Mouse (Mus musculus): Measurements from ENCODE around the gene Hoxc4.

The Hoxc4 gene

DNA sequence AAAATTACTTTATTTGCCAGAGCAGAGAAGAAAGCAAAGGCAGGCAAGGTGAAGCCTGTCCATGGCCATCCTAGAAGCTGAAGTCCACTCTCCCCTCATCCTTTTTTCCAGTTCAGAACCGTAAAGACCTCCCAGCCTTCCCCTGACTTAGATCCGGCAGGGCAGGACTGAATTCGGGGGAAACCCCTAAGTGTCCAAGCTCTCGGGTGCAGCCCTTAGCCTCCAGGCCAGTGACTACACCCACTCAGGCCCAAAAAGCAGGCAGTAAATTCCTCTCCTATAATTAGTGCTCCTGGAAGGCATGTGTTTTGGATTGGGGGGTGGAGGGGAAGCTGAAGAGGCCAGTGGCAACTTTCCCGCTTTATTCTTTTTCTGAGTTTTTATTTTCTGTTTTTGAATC, 12.9 kb upstream of the Hoxc4 start:
- in situ Hi-C loops (cut with MboI; ENCODE audit: low pct_unique_long_range_greater_than_20kb in 1 of 2, low sequenced_read_pairs in 2 of 2, unreplicated experiment in 1 of 2): loop anchor here in 1 of 2 experiments (25.0 kb wide), 1 partner anchor 307 kb away; the partner anchor contains the start of gene Gpr84

DNA sequence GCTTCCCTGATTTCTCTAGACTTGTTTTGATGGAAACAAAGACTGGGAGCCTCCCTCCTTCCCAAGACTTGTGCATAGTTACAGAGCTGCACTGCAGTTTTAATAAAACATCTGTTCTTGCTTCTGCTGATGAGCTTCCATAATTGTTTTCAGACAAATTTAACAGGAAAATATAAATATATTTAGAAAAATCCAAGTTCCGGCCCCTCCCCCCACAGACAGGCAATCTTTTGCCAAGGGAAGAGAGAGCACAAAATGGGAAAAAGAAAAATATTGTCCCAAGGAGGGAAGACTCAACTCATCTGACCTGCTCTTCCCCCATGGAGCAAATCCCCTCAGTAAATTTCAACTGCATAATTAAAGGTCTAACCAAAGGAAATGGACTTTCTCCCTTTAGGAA, 12.4 kb upstream of the Hoxc4 start:
- in situ Hi-C loops (cut with MboI; ENCODE audit: low pct_unique_long_range_greater_than_20kb in 1 of 2, low sequenced_read_pairs in 2 of 2, unreplicated experiment in 1 of 2): loop anchor here in 1 of 2 experiments (25.0 kb wide), 1 partner anchor 306 kb away; the partner anchor contains the start of gene Gpr84

DNA sequence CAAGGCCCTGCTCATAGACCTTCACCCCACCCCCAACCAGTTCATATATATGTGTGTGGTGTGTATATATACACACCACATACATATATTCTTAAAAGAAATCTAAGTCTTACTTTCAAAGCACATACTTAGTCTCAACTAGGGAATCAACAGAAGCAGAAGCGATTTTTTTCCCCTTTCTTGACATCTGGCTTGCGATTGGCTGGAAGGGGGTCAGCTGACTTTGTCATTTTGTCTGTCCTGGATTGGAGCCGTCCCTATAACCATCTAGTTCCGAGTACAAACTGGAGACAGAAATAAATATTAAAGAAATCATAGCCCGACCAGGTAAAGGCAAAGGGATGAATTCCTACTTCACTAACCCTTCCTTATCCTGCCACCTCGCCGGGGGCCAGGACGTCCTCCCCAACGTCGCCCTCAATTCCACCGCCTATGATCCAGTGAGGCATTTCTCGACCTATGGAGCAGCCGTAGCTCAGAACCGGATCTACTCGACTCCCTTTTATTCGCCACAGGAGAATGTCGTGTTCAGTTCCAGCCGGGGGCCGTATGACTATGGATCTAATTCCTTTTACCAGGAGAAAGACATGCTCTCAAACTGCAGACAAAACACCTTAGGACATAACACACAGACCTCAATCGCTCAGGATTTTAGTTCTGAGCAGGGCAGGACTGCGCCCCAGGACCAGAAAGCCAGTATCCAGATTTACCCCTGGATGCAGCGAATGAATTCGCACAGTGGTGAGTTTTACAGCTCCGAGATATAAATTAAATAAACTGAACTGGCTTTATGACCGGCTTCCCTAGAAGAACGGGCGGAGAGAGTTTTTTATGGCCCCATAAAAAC, 9.2 kb upstream of the Hoxc4 start:
- in situ Hi-C loops (cut with MboI; ENCODE audit: low pct_unique_long_range_greater_than_20kb in 1 of 2, low sequenced_read_pairs in 2 of 2, unreplicated experiment in 1 of 2): loop anchor here (10.0 to 25.0 kb wide), 3 partner anchors 55 to 303 kb away; partner anchors contain the start of genes Gpr84 (in 1 of the 2) and Hoxc11 (in 1 of the 2)

DNA sequence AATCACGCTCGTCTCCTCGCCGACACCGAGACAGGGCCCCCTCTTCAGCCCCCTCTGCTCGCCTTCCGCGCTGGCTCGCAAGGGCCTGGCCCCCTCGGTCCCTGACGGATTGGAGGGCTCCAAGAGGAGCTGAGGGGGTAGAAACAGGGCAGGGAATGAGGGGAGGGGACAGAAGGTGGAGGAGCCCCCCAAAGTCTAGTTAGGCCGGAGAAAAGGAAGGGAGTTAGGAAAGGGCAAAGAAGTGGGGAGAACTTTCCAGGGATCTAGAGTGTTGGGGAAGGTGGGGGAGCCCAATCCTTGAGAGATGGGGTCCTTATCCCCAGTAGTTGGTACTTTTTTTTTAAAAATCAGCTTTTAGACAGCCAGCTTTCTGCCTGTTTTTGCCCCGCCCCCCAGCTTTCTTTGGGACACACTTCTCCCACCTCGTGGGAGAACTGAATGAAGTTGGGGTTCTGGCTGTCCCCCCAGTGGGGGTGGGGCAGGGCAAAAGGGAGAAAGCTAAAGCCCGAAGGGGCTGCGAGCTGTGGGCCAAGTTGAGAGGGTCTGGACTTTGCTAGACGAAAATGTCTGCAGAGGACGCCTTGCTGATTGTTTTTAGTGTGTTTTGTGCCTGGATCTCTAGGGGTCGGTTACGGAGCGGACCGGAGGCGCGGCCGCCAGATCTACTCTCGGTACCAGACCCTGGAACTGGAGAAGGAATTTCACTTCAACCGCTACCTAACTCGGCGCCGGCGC, 8.5 kb upstream of the Hoxc4 start:
- in situ Hi-C loops (cut with MboI; ENCODE audit: low pct_unique_long_range_greater_than_20kb in 1 of 2, low sequenced_read_pairs in 2 of 2, unreplicated experiment in 1 of 2): loop anchor here (10.0 to 25.0 kb wide), 3 partner anchors 55 to 302 kb away; partner anchors contain the start of genes Gpr84 (in 1 of the 2) and Hoxc11 (in 1 of the 2)

DNA sequence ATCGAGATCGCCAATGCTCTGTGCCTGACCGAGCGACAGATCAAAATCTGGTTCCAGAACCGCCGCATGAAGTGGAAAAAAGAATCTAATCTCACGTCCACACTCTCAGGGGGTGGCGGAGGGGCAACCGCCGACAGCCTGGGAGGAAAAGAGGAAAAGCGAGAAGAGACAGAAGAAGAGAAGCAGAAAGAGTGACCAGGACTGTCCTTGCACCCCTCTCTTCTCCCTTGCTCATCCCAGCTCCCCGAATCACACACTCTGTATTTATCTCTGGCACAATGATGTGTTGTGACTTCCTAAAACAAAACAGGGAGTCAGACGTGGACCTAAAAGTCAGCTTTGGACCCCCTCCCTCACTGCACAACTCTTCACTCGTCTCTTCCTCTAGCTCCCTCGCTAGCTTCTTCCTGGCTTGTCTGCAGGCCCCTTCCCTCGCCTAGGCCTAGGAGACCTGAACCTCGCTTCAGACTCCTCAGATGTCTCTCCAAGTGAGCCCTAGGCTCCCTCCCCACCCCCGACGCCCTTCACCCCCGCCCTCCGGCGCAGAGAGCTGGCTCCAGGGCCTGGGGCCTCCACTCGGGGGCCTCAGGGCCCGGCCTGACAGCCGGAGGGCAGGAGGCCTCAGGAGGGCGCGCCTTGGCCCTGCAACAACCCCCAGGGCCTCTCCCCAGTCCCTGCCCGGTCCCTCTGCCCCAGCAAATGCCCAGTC, 7.7 kb upstream of the Hoxc4 start:
- in situ Hi-C loops (cut with MboI; ENCODE audit: low pct_unique_long_range_greater_than_20kb in 1 of 2, low sequenced_read_pairs in 2 of 2, unreplicated experiment in 1 of 2): loop anchor here (10.0 to 25.0 kb wide), 3 partner anchors 56 to 301 kb away; partner anchors contain the start of genes Gpr84 (in 1 of the 2) and Hoxc11 (in 1 of the 2)

DNA sequence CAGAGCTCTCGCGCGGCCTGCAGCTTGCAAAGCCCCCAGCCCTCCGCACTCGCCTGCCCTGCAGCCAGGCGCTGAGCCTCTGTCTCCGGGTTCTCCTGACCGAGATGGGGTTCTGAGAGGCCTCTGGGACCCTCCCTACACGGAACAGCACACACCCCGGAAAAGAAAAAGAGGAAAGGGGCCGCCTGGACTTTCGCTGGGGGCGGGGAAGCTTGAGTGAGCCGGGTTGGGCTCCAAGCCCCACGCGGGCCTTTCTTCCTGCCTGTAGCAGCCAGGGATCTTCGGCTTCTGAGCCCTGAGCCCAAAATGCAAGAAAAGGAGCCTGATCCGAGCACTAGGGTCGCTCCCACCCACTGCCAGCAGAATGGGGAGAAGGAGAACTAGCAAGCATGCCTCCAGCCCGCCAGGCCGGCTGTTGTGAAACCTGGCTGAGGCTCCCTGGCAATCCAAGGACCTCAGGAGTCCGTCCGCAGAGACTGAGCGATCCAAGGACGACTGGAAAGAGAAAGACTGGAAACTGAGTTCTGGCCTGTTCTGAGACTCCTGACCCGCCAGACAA, 6.7 kb upstream of the Hoxc4 start:
- in situ Hi-C loops (cut with MboI; ENCODE audit: low pct_unique_long_range_greater_than_20kb in 1 of 2, low sequenced_read_pairs in 2 of 2, unreplicated experiment in 1 of 2): loop anchor here (10.0 to 25.0 kb wide), 3 partner anchors 57 to 300 kb away; partner anchors contain the start of genes Gpr84 (in 1 of the 2) and Hoxc11 (in 1 of the 2)

DNA sequence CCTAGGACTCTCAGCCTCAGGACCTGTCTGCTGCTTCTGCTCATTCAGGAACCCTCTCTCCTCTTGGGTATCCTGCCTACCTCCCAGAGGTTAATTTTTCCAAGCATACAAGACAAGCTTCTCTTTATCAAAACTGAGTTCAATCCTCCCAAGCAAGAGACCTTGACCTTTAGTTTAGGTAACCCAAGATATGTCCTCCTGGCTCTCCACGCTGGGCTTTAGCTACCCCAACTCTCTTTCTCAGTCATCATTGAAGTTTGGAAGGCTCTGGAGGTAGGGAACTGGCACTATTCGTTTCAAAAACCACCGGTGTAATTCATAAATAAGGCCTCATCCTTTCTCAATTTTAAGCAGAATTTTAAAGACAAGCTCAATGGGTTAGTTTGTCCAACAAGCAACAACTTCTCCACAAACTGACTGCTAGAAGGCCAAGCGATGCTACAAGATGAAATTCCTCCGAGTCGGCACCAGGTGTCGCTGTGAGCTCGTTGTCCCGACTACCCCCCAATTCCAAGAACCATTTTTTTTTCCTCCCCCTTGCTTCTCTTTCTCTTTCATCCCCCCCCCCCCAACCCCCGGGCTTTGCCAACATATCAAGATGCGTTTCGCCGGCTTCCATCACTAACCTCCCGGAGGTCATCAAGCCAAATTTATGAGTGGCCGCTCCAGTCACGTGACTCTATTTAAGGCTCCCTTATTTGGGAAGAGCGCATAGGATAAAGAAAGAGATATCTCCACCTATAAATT, 5.3 kb upstream of the Hoxc4 start:
- in situ Hi-C loops (cut with MboI; ENCODE audit: low pct_unique_long_range_greater_than_20kb in 1 of 2, low sequenced_read_pairs in 2 of 2, unreplicated experiment in 1 of 2): loop anchor here (10.0 to 25.0 kb wide), 3 partner anchors 59 to 299 kb away; partner anchors contain the start of genes Gpr84 (in 1 of the 2) and Hoxc11 (in 1 of the 2)

DNA sequence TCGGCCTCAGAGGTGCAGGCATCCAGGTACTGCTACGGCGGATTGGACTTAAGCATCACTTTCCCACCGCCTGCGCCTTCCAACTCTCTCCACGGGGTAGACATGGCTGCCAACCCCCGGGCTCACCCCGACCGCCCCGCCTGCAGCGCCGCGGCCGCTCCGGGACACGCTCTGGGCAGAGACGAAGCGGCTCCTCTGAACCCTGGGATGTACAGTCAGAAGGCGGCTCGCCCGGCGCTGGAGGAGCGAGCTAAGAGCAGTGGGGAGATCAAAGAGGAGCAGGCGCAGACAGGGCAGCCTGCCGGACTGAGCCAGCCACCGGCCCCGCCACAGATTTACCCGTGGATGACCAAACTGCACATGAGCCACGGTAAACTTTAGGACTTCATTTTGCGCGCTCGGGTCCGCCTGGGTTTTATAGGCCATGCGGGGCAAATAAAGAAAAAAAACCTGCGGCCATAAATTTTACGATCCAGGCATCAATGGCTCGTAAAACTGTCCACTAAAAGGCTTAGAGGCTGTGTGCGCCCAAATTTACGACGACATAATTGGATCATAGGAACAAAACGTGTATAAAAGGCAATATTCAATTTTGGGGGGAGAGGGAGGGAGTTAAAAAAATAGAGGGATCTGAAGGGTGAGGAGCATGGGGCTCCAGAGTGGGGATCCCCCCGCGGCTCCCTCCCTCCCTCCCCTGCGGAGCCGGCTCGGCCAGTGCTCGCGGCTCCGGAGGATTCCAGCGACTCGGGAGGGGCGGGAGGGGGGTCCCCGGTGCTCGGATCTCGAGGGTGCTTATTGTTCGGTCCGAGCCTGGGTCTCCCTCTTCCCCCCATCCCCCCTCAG, 4.3 kb upstream of the Hoxc4 start:
- in situ Hi-C loops (cut with MboI; ENCODE audit: low pct_unique_long_range_greater_than_20kb in 1 of 2, low sequenced_read_pairs in 2 of 2, unreplicated experiment in 1 of 2): loop anchor here (10.0 to 25.0 kb wide), 3 partner anchors 60 to 298 kb away; partner anchors contain the start of genes Gpr84 (in 1 of the 2) and Hoxc11 (in 1 of the 2)

DNA sequence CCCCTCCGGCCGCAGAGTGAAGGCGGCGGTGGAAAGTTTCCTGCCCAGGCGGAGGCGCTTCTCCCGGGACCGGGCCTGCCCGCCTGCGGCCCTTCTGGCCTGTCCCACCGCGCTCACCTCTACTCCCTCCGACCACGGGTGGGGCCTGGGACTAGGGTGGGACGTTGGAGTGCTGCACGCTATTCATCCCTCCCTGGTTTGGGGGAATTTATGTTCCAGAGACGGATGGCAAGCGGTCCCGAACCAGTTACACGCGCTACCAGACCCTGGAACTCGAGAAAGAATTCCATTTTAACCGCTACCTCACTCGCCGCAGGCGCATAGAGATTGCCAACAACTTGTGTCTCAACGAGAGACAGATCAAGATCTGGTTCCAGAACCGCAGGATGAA, 3.7 kb upstream of the Hoxc4 start:
- in situ Hi-C loops (cut with MboI; ENCODE audit: low pct_unique_long_range_greater_than_20kb in 1 of 2, low sequenced_read_pairs in 2 of 2, unreplicated experiment in 1 of 2): loop anchor here (10.0 to 25.0 kb wide), 3 partner anchors 60 to 297 kb away; partner anchors contain the start of genes Gpr84 (in 1 of the 2) and Hoxc11 (in 1 of the 2)

DNA sequence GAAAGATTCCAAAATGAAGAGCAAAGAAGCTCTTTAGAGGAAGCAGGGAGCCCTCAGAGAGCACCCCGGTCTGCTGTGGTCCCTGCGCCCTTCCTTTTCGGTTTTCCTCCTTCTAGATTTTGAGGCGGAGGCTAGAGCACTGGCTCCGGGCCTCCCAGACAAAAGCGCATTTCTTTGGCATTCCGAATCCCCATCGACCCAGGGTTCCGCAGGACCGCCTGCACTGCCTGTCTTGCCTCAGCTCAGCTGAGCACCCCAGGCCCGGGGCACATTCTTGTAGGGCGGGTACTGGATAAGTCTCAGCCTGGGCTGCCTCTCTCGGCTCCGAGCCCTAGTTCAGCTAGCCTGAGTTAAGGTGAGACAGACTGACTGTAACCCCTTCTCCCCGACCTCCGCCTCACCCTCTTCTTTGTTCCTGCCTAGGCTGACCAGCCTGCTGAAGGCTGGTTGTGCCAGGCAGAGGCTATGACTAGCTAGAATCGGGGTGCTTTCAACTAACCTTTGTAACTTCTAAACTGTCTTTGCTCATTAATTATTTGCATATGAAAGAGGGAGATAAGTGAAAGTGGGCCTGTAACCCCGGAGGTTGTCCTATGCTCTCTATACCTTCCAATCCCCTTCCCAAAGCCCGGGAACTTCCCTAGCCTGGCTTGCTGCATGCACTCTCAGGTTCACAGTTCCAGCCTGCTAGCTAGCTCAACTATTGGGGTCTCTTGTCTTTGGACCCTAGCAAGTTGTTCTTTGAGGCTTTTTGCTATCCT, 3.1 kb upstream of the Hoxc4 start:
- in situ Hi-C loops (cut with MboI; ENCODE audit: low pct_unique_long_range_greater_than_20kb in 1 of 2, low sequenced_read_pairs in 2 of 2, unreplicated experiment in 1 of 2): loop anchor here (10.0 to 25.0 kb wide), 3 partner anchors 61 to 297 kb away; partner anchors contain the start of genes Gpr84 (in 1 of the 2) and Hoxc11 (in 1 of the 2)

DNA sequence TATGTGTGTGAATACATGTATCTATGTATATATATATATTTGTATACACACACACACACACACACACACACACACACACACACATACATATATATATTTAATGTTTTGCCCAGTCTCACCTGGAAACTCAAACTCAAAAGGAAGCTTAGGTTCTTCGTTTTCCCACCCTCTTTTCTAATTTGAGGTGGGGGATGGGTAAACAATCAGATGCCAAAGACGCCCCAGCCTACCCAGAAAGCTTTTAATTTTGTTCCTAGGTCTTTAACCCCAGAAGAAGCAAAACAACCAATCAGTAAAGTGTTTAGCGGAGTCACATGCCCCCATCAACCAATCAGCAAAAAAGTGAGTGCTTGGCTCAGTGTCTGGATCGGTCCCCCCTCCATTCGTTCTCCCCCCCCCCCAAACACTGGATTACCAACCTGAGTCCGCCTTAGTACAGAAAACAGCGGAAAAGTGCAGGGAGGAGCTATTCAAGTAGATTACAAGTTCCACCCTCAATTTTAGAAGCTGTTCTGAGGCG, 2.2 kb downstream of the Hoxc4 start:
- in situ Hi-C loops (cut with MboI; ENCODE audit: low pct_unique_long_range_greater_than_20kb in 1 of 2, low sequenced_read_pairs in 2 of 2, unreplicated experiment in 1 of 2): loop anchor here in 1 of 2 experiments (25.0 kb wide), 1 partner anchor 291 kb away; the partner anchor contains the start of gene Gpr84

DNA sequence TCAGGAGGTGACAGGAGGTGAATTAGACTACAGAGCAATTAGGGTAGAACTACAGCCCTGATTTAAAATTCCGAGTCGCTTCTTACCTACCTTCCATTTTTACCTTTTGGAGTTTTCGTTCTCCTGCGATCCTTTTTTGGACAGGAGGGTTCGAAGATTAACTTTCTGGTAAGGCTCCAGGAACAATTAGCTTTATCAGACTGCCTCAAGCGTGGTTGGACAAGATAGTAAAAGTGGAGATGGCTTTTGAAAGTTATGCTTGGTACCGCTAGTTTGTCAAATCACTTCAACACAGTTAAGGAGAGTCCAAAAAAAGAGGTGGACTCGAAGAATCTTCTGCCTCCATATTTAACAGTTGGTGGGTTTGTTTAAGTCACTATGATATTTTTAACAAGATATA, 2.8 kb downstream of the Hoxc4 start:
- in situ Hi-C loops (cut with MboI; ENCODE audit: low pct_unique_long_range_greater_than_20kb in 1 of 2, low sequenced_read_pairs in 2 of 2, unreplicated experiment in 1 of 2): loop anchor here in 1 of 2 experiments (25.0 kb wide), 1 partner anchor 291 kb away; the partner anchor contains the start of gene Gpr84

DNA sequence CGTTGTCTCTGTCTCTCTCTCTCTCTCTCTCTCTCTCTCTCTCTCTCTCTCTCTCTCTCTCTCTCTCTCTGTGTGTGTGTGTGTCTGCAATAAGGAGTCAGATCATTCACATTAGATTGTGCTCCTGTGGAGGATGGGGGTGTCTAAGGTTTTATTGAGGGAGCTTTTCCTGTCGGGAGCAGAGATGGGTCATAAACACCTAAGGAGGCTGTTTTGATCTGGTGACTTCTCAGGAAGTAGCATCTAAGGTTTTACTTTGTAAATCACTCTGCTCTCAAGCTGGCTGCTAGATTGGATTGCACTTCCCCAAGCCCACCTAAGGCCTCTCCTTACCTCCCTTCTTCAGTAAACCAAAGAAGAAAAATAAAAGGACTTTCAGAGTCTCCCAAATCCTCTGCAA, 5.4 kb downstream of the Hoxc4 start:
- in situ Hi-C loops (cut with MboI; ENCODE audit: low pct_unique_long_range_greater_than_20kb in 1 of 2, low sequenced_read_pairs in 2 of 2, unreplicated experiment in 1 of 2): loop anchor here in 1 of 2 experiments (25.0 kb wide), 1 partner anchor 288 kb away; the partner anchor contains the start of gene Gpr84

DNA sequence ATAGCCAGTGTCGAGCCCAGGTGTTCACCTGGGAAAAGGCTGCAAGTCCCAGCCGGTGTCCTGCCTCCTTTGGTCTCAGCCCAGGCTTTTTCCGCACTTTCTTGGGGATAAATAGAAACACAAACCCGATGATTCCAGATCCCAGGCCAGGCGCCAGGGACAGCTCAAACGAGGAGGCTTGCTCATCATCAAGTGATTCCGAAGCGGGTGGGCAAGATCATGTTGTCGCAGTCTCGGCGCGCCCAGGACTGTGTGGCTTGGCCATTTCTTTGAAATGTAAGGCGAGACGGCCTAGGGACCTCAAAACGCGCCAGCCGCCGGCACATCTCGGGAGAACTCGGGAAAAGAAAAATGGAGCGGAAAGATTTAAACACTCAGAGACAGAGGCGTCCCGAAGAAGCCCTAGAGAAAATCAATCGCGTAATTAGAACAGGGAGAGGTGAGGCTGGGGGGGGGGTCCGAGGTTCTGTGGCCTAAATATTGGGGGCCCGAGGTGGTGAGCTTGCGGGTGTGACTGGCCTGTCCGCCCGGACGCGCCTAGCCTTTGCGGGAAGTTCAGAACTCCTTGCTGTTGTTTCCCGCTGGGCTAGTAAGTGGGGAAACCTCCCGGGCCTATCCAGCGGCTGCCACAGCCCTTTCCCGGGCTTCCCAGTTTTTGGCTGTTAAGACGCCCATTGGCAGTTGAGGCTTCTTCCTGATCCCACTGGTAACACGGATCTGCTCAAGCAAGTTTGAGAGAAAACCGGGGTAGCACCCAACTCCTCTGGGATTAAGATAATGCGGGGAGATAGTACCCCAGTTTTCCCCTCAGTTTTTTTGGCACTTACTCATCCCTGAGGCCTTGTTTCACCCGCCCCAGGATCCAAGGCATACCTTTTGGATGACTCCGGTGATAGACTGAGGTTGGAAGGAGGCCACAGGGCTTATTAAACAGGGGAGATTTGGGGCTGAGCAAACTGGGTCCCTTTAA, 8.8 kb downstream of the Hoxc4 start:
- in situ Hi-C loops (cut with MboI; ENCODE audit: low pct_unique_long_range_greater_than_20kb in 1 of 2, low sequenced_read_pairs in 2 of 2, unreplicated experiment in 1 of 2): no loop called here

Data from mouse embryonic stem cell (cell line).